Mouse (Mus musculus) layer of hippocampus, adult 8-10 months (tissue): ENCODE measurements at regions not wholly inside any gene's neighbourhood (a gene's known extent, or its start where the extent isn't known, plus 50 kb on each side); places are given as distances from the start of the nearest gene placed in this dataset.
A peak's percentile ranks its signal among the peaks of the same experiment; 100 is the strongest.

Experiments used
- DNase-seq, 2 experiments: peaks; one replicate each; pipeline ENCODE4 v3.0.0; 2022; ENCODE audit warnings: low spot score in 2 of 2

- no peak for DNase-seq
These were observed 338.5 kb upstream of the Zmiz1 start for GRCm38 (mm10) chr14:25120506-25120905.

- no peak for DNase-seq
These were observed 335.9 kb upstream of the Zmiz1 start for GRCm38 (mm10) chr14:25122971-25123535.

- no peak for DNase-seq
These were observed 335.2 kb upstream of the Zmiz1 start for GRCm38 (mm10) chr14:25123541-25124337.

- no peak for DNase-seq
These were observed 332.4 kb upstream of the Zmiz1 start for GRCm38 (mm10) chr14:25126544-25126943.

GRCm38 (mm10) chr14:25127544-25128159 lies 331.3 kb upstream of the Zmiz1 start:
- DNase-seq, result peak; percentile 61 to 62

- no peak for DNase-seq
These were observed 330.8 kb upstream of the Zmiz1 start for GRCm38 (mm10) chr14:25128160-25128547.

GRCm38 (mm10) chr14:25135371-25135770 lies 323.6 kb upstream of the Zmiz1 start:
- peak in 1 of 2 experiments; percentile 25 for DNase-seq

- peak; percentile 28 to 43 for DNase-seq
These were observed 321.7 kb upstream of the Zmiz1 start for GRCm38 (mm10) chr14:25137312-25137711.

- DNase-seq, result no peak
These were observed 320.5 kb upstream of the Zmiz1 start for GRCm38 (mm10) chr14:25138485-25138884.

- DNase-seq, result no peak
These were observed 317.1 kb upstream of the Zmiz1 start for GRCm38 (mm10) chr14:25141933-25142332.

GRCm38 (mm10) chr14:25143051-25143450 lies 315.9 kb upstream of the Zmiz1 start:
- DNase-seq, result no peak

- DNase-seq, result no peak
These were observed 311.3 kb upstream of the Zmiz1 start for GRCm38 (mm10) chr14:25147731-25148130.

- no peak for DNase-seq
These were observed 308.0 kb upstream of the Zmiz1 start for GRCm38 (mm10) chr14:25150968-25151367.

GRCm38 (mm10) chr14:25151485-25151884 lies 307.5 kb upstream of the Zmiz1 start:
- DNase-seq, result no peak

- DNase-seq, result no peak
These were observed 305.4 kb upstream of the Zmiz1 start for GRCm38 (mm10) chr14:25153573-25153972.

GRCm38 (mm10) chr14:25154180-25154579 lies 304.8 kb upstream of the Zmiz1 start:
- no peak for DNase-seq

- no peak for DNase-seq
These were observed 303.8 kb upstream of the Zmiz1 start for GRCm38 (mm10) chr14:25155008-25155783.

GRCm38 (mm10) chr14:25156171-25156570 lies 302.8 kb upstream of the Zmiz1 start:
- no peak for DNase-seq

- no peak for DNase-seq
These were observed 297.2 kb upstream of the Zmiz1 start for GRCm38 (mm10) chr14:25161684-25162321.

- no peak for DNase-seq
These were observed 292.8 kb upstream of the Zmiz1 start for GRCm38 (mm10) chr14:25166217-25166616.

GRCm38 (mm10) chr14:25167604-25168003 lies 291.4 kb upstream of the Zmiz1 start:
- DNase-seq, result no peak
